Mouse (Mus musculus) liver, embryonic 15.5 days (tissue): ENCODE measurements at regions not wholly inside any gene's neighbourhood (a gene's known extent, or its start where the extent isn't known, plus 50 kb on each side); places are given as distances from the start of the nearest gene placed in this dataset.
A peak's percentile ranks its signal among the peaks of the same experiment; 100 is the strongest.
"Not testable (repeated sequence)": the region's sequence is repeated elsewhere in the genome, so short reads cannot be mapped to it uniquely, and the experiment has no call there.

Experiments used
- ATAC-seq: fragments of 200-750 bp; cut with Nextera tagmentation; 2 replicates; pipeline ENCODE4 v1.8.0; 2017; ENCODE audit warnings: moderate number of reproducible peaks, mild to moderate bottlenecking, moderate library complexity; ENCODE audit not compliant: insufficient read depth
- H3K27ac ChIP-seq: fragments of 300-500 bp; sonication (generic); replicated peaks from 2 replicates; pipeline ENCODE4 v1.5.1; 2015; ENCODE audit warnings: mild to moderate bottlenecking, inconsistent platforms
- H3K27me3 ChIP-seq: fragments of 300-500 bp; sonication (generic); 2 replicates; pipeline ENCODE4 v1.6.1; 2015; ENCODE audit warnings: mild to moderate bottlenecking, inconsistent platforms
- H3K36me3 ChIP-seq: fragments of 300-500 bp; sonication (generic); replicated peaks from 2 replicates; pipeline ENCODE4 v1.6.1; 2015; ENCODE audit warnings: moderate library complexity, mild to moderate bottlenecking, inconsistent platforms
- H3K4me1 ChIP-seq: fragments of 300-500 bp; sonication (generic); replicated peaks from 2 replicates; pipeline ENCODE4 v1.6.1; 2015; ENCODE audit warnings: inconsistent platforms
- H3K4me2 ChIP-seq: fragments of 300-500 bp; sonication (generic); 2 replicates; pipeline ENCODE4 v1.6.1; 2015; ENCODE audit warnings: moderate library complexity, mild to moderate bottlenecking, inconsistent platforms
- H3K4me3 ChIP-seq: fragments of 300-500 bp; sonication (generic); replicated peaks from 2 replicates; pipeline ENCODE4 v1.5.1; 2015; ENCODE audit warnings: mild to moderate bottlenecking, inconsistent platforms
- H3K9ac ChIP-seq: fragments of 300-500 bp; sonication (generic); 2 replicates; pipeline ENCODE4 v1.6.1; 2015; ENCODE audit warnings: moderate library complexity, mild to moderate bottlenecking, inconsistent platforms
- H3K9me3 ChIP-seq: fragments of 300-500 bp; sonication (generic); replicated peaks from 2 replicates; pipeline ENCODE4 v1.6.1; 2016; ENCODE audit warnings: inconsistent platforms
- WGBS: fragments of 180-500 bp; shearing (Covaris S2); methylation state at CpG from one replicate; pipeline ENCODE4 v1.1.7; 2015; ENCODE audit warnings: mixed read lengths; ENCODE audit not compliant: insufficient replicate concordance; 5-methylcytosine and 5-hydroxymethylcytosine counted together

- no peaks in the 10 kb centered on the region for H3K9me3 ChIP-seq
- H3K4me3 ChIP-seq: no peak overlapping the region
- H3K4me2 ChIP-seq: no peak overlapping the region
- 57% methylated on average over 5 of the region's 5 CpGs for WGBS
- H3K36me3 ChIP-seq: no peaks in the 10 kb centered on the region
- no peaks in the 10 kb centered on the region for H3K4me1 ChIP-seq
- no peak overlapping the region for H3K27ac ChIP-seq
- no peak for ATAC-seq
- H3K27me3 ChIP-seq: no peaks in the 10 kb centered on the region
- H3K9ac ChIP-seq: no peak overlapping the region
Measured at GRCm38 (mm10) chr6:37749016-37749415, 121.6 kb upstream of the Trim24 start.

GRCm38 (mm10) chr6:37750271-37750670 lies 120.3 kb upstream of the Trim24 start:
- H3K27me3 ChIP-seq: no peaks in the 10 kb centered on the region
- 69% methylated on average over 3 of the region's 3 CpGs for WGBS
- no peaks in the 10 kb centered on the region for H3K4me1 ChIP-seq
- no peaks in the 10 kb centered on the region for H3K9me3 ChIP-seq
- H3K36me3 ChIP-seq: no peaks in the 10 kb centered on the region
- no peak overlapping the region for H3K4me3 ChIP-seq
- no peak overlapping the region for H3K4me2 ChIP-seq
- ATAC-seq: no peak
- H3K27ac ChIP-seq: no peak overlapping the region
- no peak overlapping the region for H3K9ac ChIP-seq

- no peak overlapping the region for H3K27ac ChIP-seq
- H3K9me3 ChIP-seq: no peaks in the 10 kb centered on the region
- no peak for ATAC-seq
- no peak overlapping the region for H3K4me2 ChIP-seq
- no peak overlapping the region for H3K9ac ChIP-seq
- no peaks in the 10 kb centered on the region for H3K27me3 ChIP-seq
- no peaks in the 10 kb centered on the region for H3K36me3 ChIP-seq
- no peaks in the 10 kb centered on the region for H3K4me1 ChIP-seq
- H3K4me3 ChIP-seq: no peak overlapping the region
Measured at GRCm38 (mm10) chr6:37751701-37752100, 118.9 kb upstream of the Trim24 start.

- not testable (repeated sequence) for ATAC-seq, H3K9me3 ChIP-seq, H3K9ac ChIP-seq, H3K4me3 ChIP-seq, H3K4me1 ChIP-seq, H3K27me3 ChIP-seq, H3K36me3 ChIP-seq, H3K4me2 ChIP-seq, H3K27ac ChIP-seq
- WGBS: 72% methylated on average over 4 of the region's 5 CpGs
Measured at GRCm38 (mm10) chr6:37761003-37761402, 109.6 kb upstream of the Trim24 start.

GRCm38 (mm10) chr6:37763036-37763435 lies 107.6 kb upstream of the Trim24 start:
- no peak for ATAC-seq

GRCm38 (mm10) chr6:37767690-37768089 lies 102.9 kb upstream of the Trim24 start:
- H3K4me1 ChIP-seq: no peaks in the 10 kb centered on the region
- no peak overlapping the region for H3K4me2 ChIP-seq
- ATAC-seq: no peak
- H3K9ac ChIP-seq: no peak overlapping the region
- H3K36me3 ChIP-seq: no peaks in the 10 kb centered on the region
- no peak overlapping the region for H3K27ac ChIP-seq
- H3K4me3 ChIP-seq: no peak overlapping the region
- H3K27me3 ChIP-seq: no peaks in the 10 kb centered on the region
- H3K9me3 ChIP-seq: no peaks in the 10 kb centered on the region

More at GRCm38 (mm10) chr6:37763036-37763435, 107.6 kb upstream of the Trim24 start:
- Histone ChIP-seq H3K27ac (no peak overlapping the region), H3K9me3 (no peaks in the 10 kb centered on the region), H3K36me3 (no peaks in the 10 kb centered on the region), H3K9ac (no peak overlapping the region), H3K4me2 (no peak overlapping the region), H3K4me3 (no peak overlapping the region), H3K4me1 (no peaks in the 10 kb centered on the region), H3K27me3 (no peaks in the 10 kb centered on the region)
- whole genome bisulfite sequencing: 37% methylated on average over 2 of the region's 2 CpGs

- H3K27ac ChIP-seq: no peak overlapping the region
- no peaks in the 10 kb centered on the region for H3K9me3 ChIP-seq
- H3K27me3 ChIP-seq: no peaks in the 10 kb centered on the region
- H3K4me1 ChIP-seq: no peaks in the 10 kb centered on the region
- H3K4me2 ChIP-seq: no peak overlapping the region
- ATAC-seq: no peak
- no peak overlapping the region for H3K4me3 ChIP-seq
- H3K36me3 ChIP-seq: no peaks in the 10 kb centered on the region
- H3K9ac ChIP-seq: no peak overlapping the region
Measured at GRCm38 (mm10) chr6:37773294-37773693, 97.3 kb upstream of the Trim24 start.

- no peak overlapping the region for H3K27ac ChIP-seq
- H3K4me2 ChIP-seq: no peak overlapping the region
- ATAC-seq: no peak
- H3K36me3 ChIP-seq: no peaks in the 10 kb centered on the region
- no peaks in the 10 kb centered on the region for H3K27me3 ChIP-seq
- no peak overlapping the region for H3K4me3 ChIP-seq
- H3K4me1 ChIP-seq: peaks cover 6% of the 10 kb centered on the region; the same call in 1 of the 2 replicates
- H3K9ac ChIP-seq: no peak overlapping the region
- no peaks in the 10 kb centered on the region for H3K9me3 ChIP-seq
Measured at GRCm38 (mm10) chr6:37775151-37775550, 95.5 kb upstream of the Trim24 start.

- Histone ChIP-seq H3K36me3 (no peaks in the 10 kb centered on the region), H3K4me2 (no peak overlapping the region), H3K4me3 (no peak overlapping the region), H3K27ac (no peak overlapping the region), H3K4me1 (peaks cover 7% of the 10 kb centered on the region; the same call in 1 of the 2 replicates), H3K9me3 (no peaks in the 10 kb centered on the region), H3K27me3 (no peaks in the 10 kb centered on the region), H3K9ac (no peak overlapping the region)
- peak; percentile 61 for ATAC-seq
Measured at GRCm38 (mm10) chr6:37779893-37780292, 90.7 kb upstream of the Trim24 start.

- Histone ChIP-seq H3K9ac (no peak overlapping the region), H3K4me1 (peaks cover 7% of the 10 kb centered on the region; the same call in 1 of the 2 replicates), H3K27me3 (no peaks in the 10 kb centered on the region), H3K9me3 (no peaks in the 10 kb centered on the region), H3K4me3 (no peak overlapping the region), H3K27ac (no peak overlapping the region), H3K36me3 (no peaks in the 10 kb centered on the region), H3K4me2 (no peak overlapping the region)
- no peak for ATAC-seq
Measured at GRCm38 (mm10) chr6:37781894-37782293, 88.7 kb upstream of the Trim24 start.

GRCm38 (mm10) chr6:37785280-37785679 lies 85.3 kb upstream of the Trim24 start:
- not testable (repeated sequence) for H3K36me3 ChIP-seq, H3K4me1 ChIP-seq, H3K9ac ChIP-seq, H3K27me3 ChIP-seq, H3K27ac ChIP-seq, ATAC-seq, H3K4me2 ChIP-seq, H3K4me3 ChIP-seq, H3K9me3 ChIP-seq
- 66% methylated on average over 3 of the region's 3 CpGs for WGBS

- no peak overlapping the region for H3K9ac ChIP-seq
- H3K27ac ChIP-seq: no peak overlapping the region
- WGBS: 67% methylated on average over 7 of the region's 7 CpGs
- no peak for ATAC-seq
- H3K36me3 ChIP-seq: no peaks in the 10 kb centered on the region
- no peak overlapping the region for H3K4me3 ChIP-seq
- H3K4me1 ChIP-seq: no peaks in the 10 kb centered on the region
- H3K4me2 ChIP-seq: no peak overlapping the region
- H3K27me3 ChIP-seq: no peaks in the 10 kb centered on the region
- no peaks in the 10 kb centered on the region for H3K9me3 ChIP-seq
Measured at GRCm38 (mm10) chr6:37785741-37786140, 84.9 kb upstream of the Trim24 start.

- not testable (repeated sequence) for H3K36me3 ChIP-seq, ATAC-seq, H3K4me3 ChIP-seq, H3K4me2 ChIP-seq, H3K9ac ChIP-seq, H3K27ac ChIP-seq, H3K9me3 ChIP-seq, H3K4me1 ChIP-seq, H3K27me3 ChIP-seq
- 54% methylated on average over 4 of the region's 8 CpGs for WGBS
Measured at GRCm38 (mm10) chr6:37787858-37788257, 82.8 kb upstream of the Trim24 start.
